Mouse (Mus musculus) MEL (cell line): Measurements from ENCODE around the gene Pllp. TPM values are rescaled to one million over a fixed set of nuclear protein-coding genes. Genes with fewer than 3 reads are reported as not detected.
A peak's percentile ranks its signal among the peaks of the same experiment; 100 is the strongest.

Experiments
- DNase-seq: peaks from one replicate; pipeline ENCODE4 v3.0.0; 2011; ENCODE audit warnings: low read depth, low spot score
- H3K27ac ChIP-seq: 2 replicates; pipeline ENCODE4 v1.5.1; 2012; ENCODE audit warnings: low read depth, mild to moderate bottlenecking, control low read depth, low read length, moderate library complexity; ENCODE audit not compliant: control insufficient read depth
- H3K27me3 ChIP-seq, 2 experiments: fragments of 150-350 bp in 1 of 2; sonication (generic) in 1 of 2; 2 replicates each; pipeline ENCODE4 v1.6.1; 2012; ENCODE audit warnings: low read length in 2 of 2, mild to moderate bottlenecking in 2 of 2, improper control_type of control experiment in 1 of 2, moderate library complexity in 1 of 2; ENCODE audit not compliant: insufficient read depth in 2 of 2, control insufficient read depth in 1 of 2
- H3K36me3 ChIP-seq, 2 experiments: 2 replicates each; pipeline ENCODE4 v1.6.1; 2012 to 2014; ENCODE audit warnings: low read length in 2 of 2, improper control_type of control experiment in 1 of 2, inconsistent platforms in 1 of 2, mild to moderate bottlenecking in 1 of 2; ENCODE audit not compliant: insufficient read depth in 2 of 2, control insufficient read depth in 1 of 2
- H3K4me1 ChIP-seq, 2 experiments: fragments of 150-350 bp in 1 of 2; sonication (generic) in 1 of 2; 2 replicates each; pipeline ENCODE4 v1.6.1; 2012; ENCODE audit warnings: low read length in 2 of 2, improper control_type of control experiment in 1 of 2, mild to moderate bottlenecking in 1 of 2; ENCODE audit not compliant: insufficient read depth in 2 of 2, control insufficient read depth in 1 of 2
- H3K4me3 ChIP-seq, 2 experiments: fragments of 150-350 bp in 1 of 2; sonication (generic) in 1 of 2; 2 replicates each; pipeline ENCODE4 v1.5.1; 2012; ENCODE audit warnings: low read depth in 2 of 2, low read length in 2 of 2, mild to moderate bottlenecking in 2 of 2, moderate library complexity in 2 of 2, control low read depth in 1 of 2, improper control_type of control experiment in 1 of 2; ENCODE audit not compliant: control insufficient read depth in 1 of 2, insufficient read depth in 1 of 2
- H3K79me2 ChIP-seq: 2 replicates; pipeline ENCODE4 v1.6.1; 2012; ENCODE audit warnings: mild to moderate bottlenecking, low read length, moderate library complexity; ENCODE audit not compliant: control insufficient read depth, poor library complexity, insufficient read depth
- H3K9ac ChIP-seq: 2 replicates; pipeline ENCODE4 v1.6.1; 2012; ENCODE audit warnings: low read depth, mild to moderate bottlenecking, control low read depth, low read length, moderate library complexity; ENCODE audit not compliant: control insufficient read depth, poor library complexity, severe bottlenecking
- H3K9me3 ChIP-seq: fragments of 150-350 bp; sonication (generic); replicated peaks from 2 replicates; pipeline ENCODE4 v1.6.1; 2012; ENCODE audit warnings: mild to moderate bottlenecking, low read length, improper control_type of control experiment, moderate library complexity; ENCODE audit not compliant: insufficient read depth
- BHLHE40 ChIP-seq: IDR thresholded peaks from 2 replicates; pipeline ENCODE4 v1.6.1; 2012; ENCODE audit warnings: low read depth, mild to moderate bottlenecking, inconsistent platforms, low read length, improper control_type of control experiment, borderline replicate concordance
- CHD1 ChIP-seq: IDR thresholded peaks from 2 replicates; pipeline ENCODE4 v1.6.1; 2012; ENCODE audit warnings: low read depth, mild to moderate bottlenecking, inconsistent platforms, low read length, improper control_type of control experiment
- CHD2 ChIP-seq: IDR thresholded peaks from 2 replicates; pipeline ENCODE4 v1.6.1; 2011; ENCODE audit warnings: low read length, improper control_type of control experiment
- CTCF ChIP-seq, 3 experiments: IDR thresholded peaks in 2 of 3; conservative IDR thresholded peaks in 1 of 3; 2 replicates each; pipeline ENCODE4 v1.5.1; 2011 to 2012; ENCODE audit warnings: low read length in 3 of 3, low read depth in 2 of 3, mild to moderate bottlenecking in 2 of 3, improper control_type of control experiment in 1 of 3, inconsistent platforms in 1 of 3, mixed read lengths in 1 of 3, moderate library complexity in 1 of 3; ENCODE audit not compliant: control insufficient read depth in 1 of 3, insufficient read depth in 1 of 3, poor library complexity in 1 of 3, severe bottlenecking in 1 of 3
- EP300 ChIP-seq, 2 experiments: IDR thresholded peaks; 2 replicates each; pipeline ENCODE4 v1.6.1; 2011; ENCODE audit warnings: improper control_type of control experiment in 2 of 2, low read length in 2 of 2, low read depth in 1 of 2, mild to moderate bottlenecking in 1 of 2
- ETS1 ChIP-seq: IDR thresholded peaks from 2 replicates; pipeline ENCODE4 v1.6.1; 2012; ENCODE audit warnings: low read depth, mild to moderate bottlenecking, inconsistent platforms, low read length, improper control_type of control experiment, moderate library complexity
- MAFK ChIP-seq: IDR thresholded peaks from 2 replicates; pipeline ENCODE4 v1.6.1; 2011; ENCODE audit warnings: low read depth, mild to moderate bottlenecking, low read length, improper control_type of control experiment, borderline replicate concordance
- NELFE ChIP-seq: IDR thresholded peaks from 2 replicates; pipeline ENCODE4 v1.6.1; 2011; ENCODE audit warnings: low read depth, low read length, improper control_type of control experiment
- POLR2A ChIP-seq, 2 experiments: IDR thresholded peaks; 2 replicates each; pipeline ENCODE4 v1.6.1; 2011 to 2012; ENCODE audit warnings: low read length in 2 of 2, mild to moderate bottlenecking in 2 of 2, control low read depth in 1 of 2, improper control_type of control experiment in 1 of 2, low read depth in 1 of 2, moderate library complexity in 1 of 2; ENCODE audit not compliant: control insufficient read depth in 1 of 2, insufficient read depth in 1 of 2, poor library complexity in 1 of 2
- POLR2AphosphoS5 ChIP-seq: IDR thresholded peaks from 2 replicates; pipeline ENCODE4 v1.6.1; 2012; ENCODE audit warnings: low read depth, borderline replicate concordance, mild to moderate bottlenecking, inconsistent platforms, low read length, moderate library complexity, mixed read lengths
- RAD21 ChIP-seq: IDR thresholded peaks from 2 replicates; pipeline ENCODE4 v1.6.1; 2011; ENCODE audit warnings: mild to moderate bottlenecking, low read depth, low read length, improper control_type of control experiment
- RCOR1 ChIP-seq: IDR thresholded peaks from 2 replicates; pipeline ENCODE4 v1.6.1; 2012; ENCODE audit warnings: low read depth, mild to moderate bottlenecking, inconsistent platforms, low read length, improper control_type of control experiment
- SIN3A ChIP-seq: IDR thresholded peaks from 2 replicates; pipeline ENCODE4 v1.6.1; 2012; ENCODE audit warnings: low read length, improper control_type of control experiment, inconsistent platforms
- SMC3 ChIP-seq: IDR thresholded peaks from 2 replicates; pipeline ENCODE4 v1.6.1; 2011; ENCODE audit warnings: low read depth, low read length, improper control_type of control experiment
- TAL1 ChIP-seq: IDR thresholded peaks from 2 replicates; pipeline ENCODE4 v1.6.1; 2012; ENCODE audit warnings: mild to moderate bottlenecking, inconsistent platforms, low read length, moderate library complexity, mixed read lengths
- TBP ChIP-seq: IDR thresholded peaks from 2 replicates; pipeline ENCODE4 v1.8.0; 2011; ENCODE audit warnings: low read depth, low read length, improper control_type of control experiment
- ZC3H11A ChIP-seq: IDR thresholded peaks from 2 replicates; pipeline ENCODE4 v1.6.1; 2012; ENCODE audit warnings: low read depth, mild to moderate bottlenecking, inconsistent platforms, low read length, improper control_type of control experiment
- ZNF384 ChIP-seq: IDR thresholded peaks from 2 replicates; pipeline ENCODE4 v1.6.1; 2012; ENCODE audit warnings: low read depth, mild to moderate bottlenecking, inconsistent platforms, low read length, improper control_type of control experiment
- polyA plus RNA-seq, 2 experiments: library from polyadenylated mRNA; stranded (reverse) in 1 of 2; unstranded in 1 of 2; fragments of >175 nt in 1 of 2; fragments of >200 nt in 1 of 2; gene quantifications; 2 replicates each; pipeline versions ENCODE4 v1.2.1 to v1.2.4; 2012; ENCODE audit warnings: low replicate concordance in 2 of 2, low read depth in 1 of 2; ENCODE audit not compliant: insufficient read length in 2 of 2, insufficient read depth in 1 of 2, missing spikeins in 1 of 2
- total RNA-seq: library from RNA; depleted of rRNA; stranded (reverse); fragments of 300-350 nt; gene quantifications from 2 replicates; pipeline ENCODE4 v1.2.3, GENCODE M21; 2012

Gene Pllp
- total and polyA plus RNA-seq, 3 experiments: 0.06 TPM; not detected in 2

DNA sequence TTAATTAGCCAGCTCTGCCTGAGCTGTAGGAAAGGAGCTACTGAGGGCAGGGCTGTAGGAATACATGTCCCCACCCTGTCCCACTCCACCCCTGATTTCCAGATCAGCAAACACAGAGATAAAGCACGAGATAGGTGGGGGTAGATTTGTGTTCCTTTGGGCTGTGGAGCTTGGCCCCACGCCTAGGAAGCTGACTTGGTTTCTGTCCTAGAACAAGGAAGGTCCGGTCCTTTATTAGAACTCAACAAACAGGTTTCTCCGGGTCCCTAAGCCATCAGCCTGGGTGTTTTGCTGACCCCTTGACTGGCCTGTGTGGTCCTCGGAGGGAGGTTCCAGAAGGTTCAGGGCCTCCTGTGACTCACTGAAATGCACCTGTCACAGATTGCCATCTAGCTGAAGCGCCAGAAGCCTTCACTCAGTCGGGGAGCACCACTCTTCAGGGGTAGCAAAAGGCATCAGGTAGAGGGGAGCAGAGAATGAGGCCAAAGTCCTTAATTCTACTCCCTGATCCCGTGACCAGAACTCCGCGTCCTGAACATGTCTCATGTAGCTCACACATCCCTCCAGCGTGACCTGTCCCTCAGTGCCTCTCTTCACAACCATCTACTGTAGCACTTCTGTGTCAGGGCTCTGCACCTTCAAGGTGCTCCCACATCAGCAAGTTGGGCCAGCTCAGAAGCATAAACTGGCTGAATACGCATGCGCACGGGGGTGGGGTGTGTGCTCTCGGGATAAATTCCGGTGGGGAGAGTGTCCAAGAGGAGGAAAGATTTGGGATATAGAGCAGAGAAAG lies 13.2 kb downstream of the Pllp start:
- H3K9me3 ChIP-seq: no peaks in the 10 kb centered on the region
- no peak overlapping the region for H3K27ac ChIP-seq
- no peak overlapping the region for H3K4me3 ChIP-seq
- no peak for DNase-seq
- H3K36me3 ChIP-seq: no peaks in the 10 kb centered on the region
- no peaks in the 10 kb centered on the region for H3K79me2 ChIP-seq
- no peak overlapping the region for H3K9ac ChIP-seq
- TF ChIP-seq POLR2AphosphoS5: no peak
- no peak for TF ChIP-seq TBP
- TF ChIP-seq EP300 (IDR thresholded peaks at IDR 0.05; ENCODE audit: low read depth in 1 of 2, low read length in 2 of 2): no peak
- no peak for TF ChIP-seq NELFE
- TF ChIP-seq CHD2: no peak
- no peak for TF ChIP-seq ZNF384
- TF ChIP-seq SIN3A: no peak
- no peak for TF ChIP-seq BHLHE40
- no peak for TF ChIP-seq CHD1
- TF ChIP-seq POLR2A (IDR thresholded peaks at IDR 0.05; ENCODE audit: control insufficient read depth in 1 of 2, insufficient read depth in 1 of 2, low read depth in 1 of 2, low read length in 2 of 2, poor library complexity in 1 of 2): no peak
- TF ChIP-seq MAFK: no peak
- no peak for TF ChIP-seq ETS1
- no peak for TF ChIP-seq TAL1
- no peak for TF ChIP-seq RCOR1
- H3K27me3 ChIP-seq: no peaks in the 10 kb centered on the region; a peak in 1 of 4 replicates
- 0 out of 4 replicates have a peak, but pooled peaks cover 0 to 3% of the 10 kb centered on the region in 2 experiments for H3K4me1 ChIP-seq

DNA sequence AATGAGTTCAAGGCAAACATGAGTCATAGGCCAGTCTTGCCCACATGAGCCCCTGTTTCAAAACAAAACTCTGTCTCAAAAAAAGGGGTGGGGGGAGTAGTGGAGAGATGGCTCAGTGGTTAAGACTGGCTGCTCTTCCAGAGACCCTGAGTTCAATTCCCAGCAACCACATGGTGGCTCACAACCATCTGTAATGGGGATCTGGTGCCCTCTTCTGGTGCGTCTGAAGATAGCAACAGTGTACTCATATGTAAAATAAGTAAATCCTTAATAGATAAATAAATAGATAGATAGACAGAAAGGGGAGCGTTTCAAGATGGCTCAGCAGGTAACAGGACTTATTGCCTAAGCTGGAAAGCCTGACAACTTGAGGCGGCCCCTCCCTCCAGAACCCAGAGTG lies 15.7 kb downstream of the Pllp start:
- 0 out of 4 replicates have a peak, but pooled peaks cover 0 to 3% of the 10 kb centered on the region in 2 experiments for H3K4me1 ChIP-seq
- TF ChIP-seq ETS1 (no peak), RAD21 (peak; percentile 70), CTCF (IDR thresholded peaks at IDR 0.05 in 2 of 3, conservative IDR thresholded peaks at IDR 0.05 in 1 of 3; ENCODE audit: control insufficient read depth in 1 of 3, insufficient read depth in 1 of 3, low read depth in 2 of 3, low read length in 3 of 3, poor library complexity in 1 of 3, severe bottlenecking in 1 of 3) (peak; percentile 30 to 60 (median 44); a peak in 4 of 6 replicates), POLR2AphosphoS5 (no peak), SMC3 (peak; percentile 55), ZC3H11A (peak; percentile 55)
- TF ChIP-seq, all 39 proteins: peak for 4
- Histone ChIP-seq H3K4me3 (no peak overlapping the region), H3K27me3 (no peaks in the 10 kb centered on the region), H3K9me3 (no peaks in the 10 kb centered on the region), H3K79me2 (no peaks in the 10 kb centered on the region), H3K36me3 (no peaks in the 10 kb centered on the region), H3K9ac (no peak overlapping the region), H3K27ac (no peak overlapping the region)
- DNase-seq: peak; percentile 41
